Mouse (Mus musculus) hindbrain, embryonic 16.5 days (tissue): ENCODE data around the gene Fhod1. TPM values are rescaled to one million over a fixed set of nuclear protein-coding genes. Genes with fewer than 3 reads are reported as not detected.

Experiments
- ATAC-seq: fragments of 200-750 bp; cut with Nextera tagmentation; 2 replicates; pipeline ENCODE4 v1.8.0; 2017; ENCODE audit warnings: moderate TSS enrichment, moderate library complexity
- H3K27ac ChIP-seq: fragments of 300-500 bp; sonication (generic); 2 replicates; pipeline ENCODE4 v1.5.1; 2014; ENCODE audit warnings: low read depth, mild to moderate bottlenecking, control low read depth, low read length, moderate library complexity
- H3K27me3 ChIP-seq: fragments of 300-500 bp; sonication (generic); replicated peaks from 2 replicates; pipeline ENCODE4 v1.6.1; 2014; ENCODE audit warnings: low read length; ENCODE audit not compliant: control insufficient read depth, insufficient read depth
- H3K36me3 ChIP-seq: fragments of 300-500 bp; sonication (generic); 2 replicates; pipeline ENCODE4 v1.6.1; 2014; ENCODE audit warnings: mild to moderate bottlenecking, low read length, moderate library complexity, mixed read lengths; ENCODE audit not compliant: control insufficient read depth, insufficient read depth
- H3K4me1 ChIP-seq: fragments of 300-500 bp; sonication (generic); 2 replicates; pipeline ENCODE4 v1.6.1; 2014; ENCODE audit warnings: low read depth, low read length; ENCODE audit not compliant: control insufficient read depth, insufficient read depth
- H3K4me2 ChIP-seq: fragments of 300-500 bp; sonication (generic); 2 replicates; pipeline ENCODE4 v1.6.1; 2014; ENCODE audit warnings: mild to moderate bottlenecking, low read length, control low read depth, moderate library complexity
- H3K4me3 ChIP-seq: fragments of 300-500 bp; sonication (generic); 2 replicates; pipeline ENCODE4 v1.5.1; 2014; ENCODE audit warnings: mild to moderate bottlenecking, low read length, control low read depth, moderate library complexity
- H3K9ac ChIP-seq: fragments of 300-500 bp; sonication (generic); 2 replicates; pipeline ENCODE4 v1.6.1; 2014; ENCODE audit warnings: low read depth, mild to moderate bottlenecking, control low read depth, low read length, moderate library complexity
- H3K9me3 ChIP-seq: fragments of 300-500 bp; sonication (generic); 2 replicates; pipeline ENCODE4 v1.6.1; 2014; ENCODE audit warnings: mild to moderate bottlenecking, low read length, moderate library complexity; ENCODE audit not compliant: control insufficient read depth
- WGBS: fragments of 180-500 bp; shearing (Covaris S2); extraction: QIAGEN DNeasy Blood & Tissue Kit; methylation state at CpG from one replicate; pipeline ENCODE4 v1.1.7; 2014; 5-methylcytosine and 5-hydroxymethylcytosine counted together
- polyA plus RNA-seq: library from polyadenylated mRNA; unstranded; fragments of >200 nt; fragmentation: Nextera tagmentation; extraction: Ambion mirVana; gene quantifications from 2 replicates; pipeline ENCODE4 v1.2.1, GENCODE M21; 2015

The Fhod1 gene
- 0.69 and 0.93 TPM in 2 replicates for polyA plus RNA-seq

DNA sequence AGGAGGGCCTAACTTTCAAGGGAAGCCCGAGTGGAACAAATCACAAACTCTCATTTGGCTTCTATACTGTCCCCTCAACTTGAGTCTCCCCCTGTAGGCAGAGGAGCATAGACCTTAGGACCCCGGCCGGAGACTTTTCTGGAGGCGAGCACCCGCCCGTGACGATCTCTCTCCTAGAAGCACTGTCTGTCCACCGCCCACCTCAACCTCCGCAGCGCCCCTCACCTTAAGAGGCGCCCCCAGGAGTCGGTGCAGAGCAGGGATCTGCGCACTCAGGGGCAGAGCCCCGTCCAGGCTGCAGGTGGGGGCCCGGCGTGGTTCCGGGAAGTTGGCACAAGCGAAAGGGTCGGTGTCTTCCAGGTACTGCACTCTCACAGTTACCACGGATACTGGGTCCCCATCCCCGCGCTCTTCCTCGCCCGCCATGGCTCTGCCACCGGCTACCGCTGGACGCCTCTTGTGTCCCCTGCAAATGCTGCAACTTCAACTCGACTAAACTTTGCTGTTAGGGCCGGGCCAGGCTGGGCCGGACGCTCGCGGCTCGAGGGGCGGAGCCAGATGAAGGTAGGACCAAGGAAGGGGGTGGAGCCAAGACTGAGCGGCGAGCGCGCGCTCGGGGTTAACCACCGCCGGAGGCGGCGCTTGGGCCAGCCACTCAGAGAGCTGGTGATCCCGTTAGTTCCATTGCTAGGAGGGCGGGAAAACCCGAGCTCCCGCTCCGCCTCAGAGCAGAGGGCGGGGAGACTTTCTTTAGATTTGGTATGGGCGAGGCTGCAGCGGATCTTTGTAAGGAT lies at the start of gene Fhod1:
TSS of gene Fhod1 (minus strand) at position 526 of the 794 bp plus-strand sequence.
- Histone ChIP-seq H3K9ac (peak within 1 kb of the TSS; percentile 85), H3K27ac (peak within 1 kb of the TSS; percentile 82), H3K4me2 (peak within 1 kb of the TSS; percentile 76), H3K36me3 (no peaks in the 10 kb centered on the region), H3K27me3 (peaks cover 3% of the 10 kb centered on the region; the same call in 1 of the 2 replicates), H3K4me3 (peak within 1 kb of the TSS; percentile 79), H3K4me1 (peaks cover 17% of the 10 kb centered on the region), H3K9me3 (no peaks in the 10 kb centered on the region)
- peak; percentile 89 for ATAC-seq
- under 1% methylated on average over 52 of the region's 53 CpGs for WGBS

DNA sequence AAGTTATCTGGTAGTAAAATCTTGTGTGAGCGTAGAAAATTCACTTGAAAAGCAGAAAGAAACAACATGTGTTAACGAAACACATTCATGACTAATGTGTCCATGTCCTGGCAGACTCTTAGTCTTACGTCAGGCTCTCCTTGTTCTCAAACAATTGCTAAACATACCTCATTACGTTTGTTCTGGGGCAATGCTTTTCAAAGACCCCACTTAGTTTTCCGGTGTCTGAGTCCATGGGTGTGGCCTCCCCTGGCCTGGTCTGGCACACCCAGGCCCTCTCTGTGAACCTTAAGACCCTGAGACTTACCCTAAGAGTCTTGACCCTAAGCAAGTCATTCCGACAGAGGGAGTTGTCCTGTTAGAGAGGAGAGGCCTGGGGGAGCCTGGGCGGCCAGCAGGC lies 46.2 kb upstream of the Fhod1 start:
- Histone ChIP-seq H3K36me3 (no peaks in the 10 kb centered on the region), H3K4me3 (no peak overlapping the region), H3K9me3 (no peaks in the 10 kb centered on the region), H3K4me2 (no peak overlapping the region), H3K27ac (no peak overlapping the region), H3K9ac (no peak overlapping the region), H3K4me1 (no peaks in the 10 kb centered on the region), H3K27me3 (no peaks in the 10 kb centered on the region)
- ATAC-seq: no peak
- 57% methylated on average over 7 of the region's 7 CpGs for WGBS

DNA sequence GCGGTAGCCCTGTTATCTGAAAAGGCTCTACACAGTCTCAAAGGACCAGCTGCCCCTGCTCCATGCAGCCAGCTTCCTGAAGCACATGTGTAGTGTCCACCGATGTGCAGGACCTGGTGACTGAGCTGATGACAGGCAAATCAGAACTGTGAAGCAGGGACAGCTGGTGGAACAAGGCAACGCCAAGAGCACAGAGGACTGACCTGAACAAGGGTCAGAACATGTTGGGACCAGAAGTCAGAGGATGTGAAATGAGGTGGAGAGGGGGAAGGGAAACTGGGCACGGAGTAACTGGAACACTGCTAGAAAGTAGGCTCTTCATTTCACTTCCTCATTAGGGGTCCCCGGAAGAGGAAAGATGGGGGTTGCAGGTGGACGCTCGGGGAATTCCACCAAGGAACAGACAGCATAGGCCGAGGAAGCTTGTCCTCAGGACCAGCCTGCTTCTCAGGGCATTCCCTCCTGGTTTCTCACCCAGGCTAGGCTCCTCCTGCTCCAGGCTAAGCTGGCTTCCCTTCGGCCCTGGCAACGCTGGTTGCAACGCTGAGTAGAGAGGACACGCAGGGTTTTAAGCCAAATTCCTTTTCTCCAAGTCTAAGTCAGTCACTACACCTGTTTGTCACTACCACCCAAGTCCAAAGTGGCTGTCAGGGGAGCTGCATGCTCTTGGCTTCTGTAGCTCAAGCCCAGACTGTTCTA lies 45.5 kb upstream of the Fhod1 start:
- no peaks in the 10 kb centered on the region for H3K27me3 ChIP-seq
- H3K9me3 ChIP-seq: no peaks in the 10 kb centered on the region
- no peak overlapping the region for H3K4me3 ChIP-seq
- no peak overlapping the region for H3K9ac ChIP-seq
- H3K4me2 ChIP-seq: no peak overlapping the region
- 95% methylated on average over 12 of the region's 12 CpGs for WGBS
- no peaks in the 10 kb centered on the region for H3K36me3 ChIP-seq
- H3K4me1 ChIP-seq: no peaks in the 10 kb centered on the region
- no peak for ATAC-seq
- H3K27ac ChIP-seq: no peak overlapping the region

DNA sequence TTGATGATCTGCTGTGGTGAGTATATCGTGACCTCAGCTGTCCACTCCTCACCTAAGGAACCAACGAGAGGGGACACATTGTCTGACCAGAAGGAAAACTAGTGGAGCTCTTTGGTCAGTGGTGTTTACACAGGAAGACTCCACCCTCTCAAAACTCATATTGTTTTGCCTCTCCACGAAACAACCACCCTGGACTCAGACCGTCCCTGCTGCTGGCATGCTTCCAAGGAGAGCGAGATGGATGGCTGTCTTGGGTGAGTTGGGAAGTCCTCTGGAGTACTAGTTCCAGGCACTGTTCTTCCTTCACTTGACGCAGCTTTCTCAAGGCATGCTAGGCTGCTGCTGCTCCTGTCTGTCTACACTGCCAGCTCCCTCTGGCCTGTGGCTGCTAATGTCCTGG lies 41.3 kb upstream of the Fhod1 start:
- Histone ChIP-seq H3K4me2 (no peak overlapping the region), H3K9ac (no peak overlapping the region), H3K27me3 (no peaks in the 10 kb centered on the region), H3K27ac (no peak overlapping the region), H3K9me3 (no peaks in the 10 kb centered on the region), H3K4me1 (no peaks in the 10 kb centered on the region), H3K36me3 (no peaks in the 10 kb centered on the region), H3K4me3 (no peak overlapping the region)
- no peak for ATAC-seq
- WGBS: 75% methylated on average over 6 of the region's 6 CpGs

DNA sequence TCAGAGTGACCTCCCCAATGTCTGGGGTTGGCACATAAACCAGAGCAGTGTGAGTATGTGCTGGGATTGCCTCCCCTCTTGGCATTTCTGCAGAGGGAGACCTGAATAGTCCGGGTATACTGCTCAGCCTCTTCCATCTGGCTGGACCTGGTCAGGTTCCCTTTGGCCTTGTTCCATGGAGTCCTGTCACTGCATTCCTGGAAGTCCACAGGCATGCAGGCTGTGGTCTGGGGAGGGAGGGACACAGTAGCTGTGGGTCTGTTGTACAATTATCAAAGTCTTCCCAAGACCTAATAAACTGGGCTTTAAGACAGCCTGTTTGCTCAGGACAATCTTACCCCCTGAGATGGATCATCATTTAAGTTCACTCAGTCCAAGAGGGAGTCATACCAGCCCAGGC lies 39.4 kb upstream of the Fhod1 start:
- Histone ChIP-seq H3K4me2 (no peak overlapping the region), H3K27me3 (no peaks in the 10 kb centered on the region), H3K27ac (no peak overlapping the region), H3K36me3 (no peaks in the 10 kb centered on the region), H3K4me3 (no peak overlapping the region), H3K9me3 (no peaks in the 10 kb centered on the region), H3K4me1 (no peaks in the 10 kb centered on the region), H3K9ac (no peak overlapping the region)
- WGBS: 62% methylated on average over 1 of the region's 1 CpGs
- ATAC-seq: no peak

DNA sequence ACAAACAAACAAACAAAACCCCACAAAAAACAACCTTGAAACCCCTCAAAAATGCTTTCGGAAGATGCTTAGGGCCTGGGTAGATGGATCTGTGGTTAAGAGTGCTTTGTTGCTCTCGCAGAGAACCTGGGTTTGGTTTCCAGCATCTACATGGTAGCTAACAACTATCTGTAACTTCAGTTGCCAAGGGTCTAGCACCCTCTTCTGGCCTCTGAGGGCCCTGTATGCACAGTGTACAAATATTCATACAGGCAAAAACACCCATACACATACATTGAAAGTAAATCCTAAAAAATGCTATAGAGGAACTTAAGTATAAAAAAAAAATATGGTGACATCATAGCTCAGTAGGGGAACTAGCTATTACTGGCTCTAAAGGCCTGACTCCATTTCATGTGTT lies 36.3 kb upstream of the Fhod1 start:
- Histone ChIP-seq H3K4me3 (no peak overlapping the region), H3K36me3 (no peaks in the 10 kb centered on the region), H3K9ac (no peak overlapping the region), H3K27me3 (no peaks in the 10 kb centered on the region), H3K9me3 (no peaks in the 10 kb centered on the region), H3K4me1 (no peaks in the 10 kb centered on the region; the same call in 1 of the 2 replicates), H3K27ac (no peak overlapping the region), H3K4me2 (no peak overlapping the region)
- ATAC-seq: no peak
- WGBS: 100% methylated on average over 2 of the region's 2 CpGs

DNA sequence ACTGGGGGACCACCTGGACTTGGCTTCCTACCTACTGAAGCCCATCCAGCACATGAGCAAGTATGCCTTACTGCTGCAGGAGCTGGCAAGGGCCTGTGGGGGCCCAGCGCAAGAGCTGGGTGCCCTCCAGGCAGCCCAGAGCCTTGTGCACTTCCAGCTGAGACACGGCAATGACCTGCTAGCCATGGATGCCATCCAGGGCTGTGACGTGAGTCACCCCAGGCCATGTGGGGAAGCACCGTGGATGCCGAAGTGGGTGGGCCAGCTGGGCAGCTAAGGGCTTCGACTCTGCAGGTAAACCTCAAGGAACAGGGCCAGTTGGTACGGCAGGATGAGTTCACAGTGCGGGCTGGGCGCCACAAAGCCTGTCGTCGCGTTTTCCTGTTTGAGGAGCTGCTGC lies 32.6 kb upstream of the Fhod1 start:
- Histone ChIP-seq H3K9me3 (no peaks in the 10 kb centered on the region), H3K4me1 (peaks cover 3% of the 10 kb centered on the region; the same call in 1 of the 2 replicates), H3K36me3 (no peaks in the 10 kb centered on the region), H3K4me3 (no peak overlapping the region), H3K27ac (no peak overlapping the region), H3K27me3 (no peaks in the 10 kb centered on the region), H3K4me2 (no peak overlapping the region), H3K9ac (no peak overlapping the region)
- no peak for ATAC-seq
- 87% methylated on average over 12 of the region's 12 CpGs for WGBS

DNA sequence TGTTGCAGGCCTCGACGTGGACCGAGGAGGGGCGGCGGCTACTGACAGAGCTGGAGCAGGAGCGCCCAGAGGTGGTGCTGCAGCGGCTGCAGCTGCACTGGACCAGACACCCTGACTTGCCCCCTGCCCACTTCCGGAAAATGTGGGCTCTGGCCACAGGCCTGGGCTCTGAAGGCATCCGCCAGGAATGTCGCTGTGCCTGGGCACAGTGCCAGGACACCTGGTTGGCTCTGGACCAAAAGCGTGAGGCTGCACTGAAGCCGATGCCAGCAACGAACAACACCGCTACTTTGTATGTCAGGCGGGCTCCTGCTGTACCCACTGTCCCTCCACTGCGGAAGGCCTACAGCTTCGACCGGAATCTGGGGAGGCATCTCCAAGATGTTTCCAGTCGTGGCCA lies 30.9 kb upstream of the Fhod1 start:
- Histone ChIP-seq H3K4me3 (no peak overlapping the region), H3K27me3 (no peaks in the 10 kb centered on the region), H3K9ac (no peak overlapping the region), H3K9me3 (no peaks in the 10 kb centered on the region), H3K27ac (no peak overlapping the region), H3K4me1 (peaks cover 3% of the 10 kb centered on the region; the same call in 1 of the 2 replicates), H3K4me2 (no peak overlapping the region), H3K36me3 (no peaks in the 10 kb centered on the region)
- peak; percentile 53 for ATAC-seq
- WGBS: 57% methylated on average over 19 of the region's 19 CpGs

DNA sequence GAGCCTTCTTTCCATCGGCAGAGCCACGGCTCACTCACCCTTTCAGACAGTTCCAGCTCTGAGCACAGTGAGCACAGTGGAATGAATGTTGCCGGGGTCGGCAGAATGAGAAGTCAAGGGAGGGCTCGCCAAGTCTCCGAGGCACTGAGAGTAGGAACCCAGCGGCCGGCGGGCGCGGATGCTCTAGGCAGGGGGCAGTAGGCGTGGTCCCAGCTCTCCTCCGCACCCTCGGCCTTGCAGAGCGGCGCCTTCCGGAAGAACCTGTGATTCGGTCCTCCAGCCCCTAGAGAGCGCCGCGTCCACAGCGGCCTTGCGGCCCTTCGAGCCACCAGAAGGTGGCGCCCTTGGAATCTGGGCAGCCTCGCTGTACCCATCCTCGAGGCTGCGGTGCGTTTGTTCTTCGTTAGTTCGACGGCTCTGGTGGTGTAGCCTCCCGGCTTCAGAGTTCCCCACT lies 26.8 kb upstream of the Fhod1 start:
- 33% methylated on average over 26 of the region's 33 CpGs for WGBS
- Histone ChIP-seq H3K36me3 (no peaks in the 10 kb centered on the region), H3K4me3 (peak overlapping the region; percentile 14), H3K27ac (no peak overlapping the region), H3K4me1 (peaks cover 3% of the 10 kb centered on the region; the same call in 1 of the 2 replicates), H3K9me3 (no peaks in the 10 kb centered on the region), H3K4me2 (peak overlapping the region; percentile 51), H3K9ac (peak overlapping the region; percentile 36; the same call in 1 of the 2 replicates), H3K27me3 (no peaks in the 10 kb centered on the region)
- peak; percentile 32; the same call in 1 of the 2 replicates for ATAC-seq
